Mouse (Mus musculus) CD4-positive, CD25-positive, alpha-beta regulatory T cell, adult 4 months (primary cell): ENCODE results near the gene Trpc6. TPM values are rescaled to one million over a fixed set of nuclear protein-coding genes. Genes with fewer than 3 reads are reported as not detected.

Source experiments
- ATAC-seq: one replicate; pipeline ENCODE4 v1.8.0; 2017
- polyA plus RNA-seq, 2 experiments: library from polyadenylated mRNA; unstranded; fragments of 100-300 nt; shearing (Covaris generic); gene quantifications; one replicate each; pipeline ENCODE4 v1.2.1; 2017

Gene Trpc6
- polyA plus RNA-seq = not detected

- ATAC-seq = no peak
Measured at GRCm38 (mm10) chr9:8544041-8544794, at the start of gene Trpc6. Trpc6 (plus strand) TSS chr9:8544142.

GRCm38 (mm10) chr9:8520911-8521310 lies 23.0 kb upstream of the Trpc6 start:
- ATAC-seq = no peak

DNA sequence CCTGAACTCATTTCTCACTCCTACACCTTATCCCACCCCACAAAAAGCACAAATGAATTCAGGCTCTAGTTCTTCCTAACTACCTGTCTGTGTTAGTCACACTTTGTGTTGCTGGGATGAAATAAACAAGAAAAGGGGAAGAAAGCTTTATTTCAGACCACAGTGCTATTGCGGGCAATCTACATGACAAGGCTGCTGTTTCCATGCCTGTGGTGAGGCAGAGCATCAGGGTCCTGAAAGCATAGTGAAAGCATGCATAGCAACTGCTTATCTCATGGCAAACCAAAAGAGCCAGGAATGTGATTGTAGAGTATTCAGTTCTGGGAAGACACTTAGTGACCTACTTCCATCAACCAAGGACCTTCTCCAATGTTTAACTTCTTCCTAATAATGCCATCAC lies 10.3 kb upstream of the Trpc6 start:
- ATAC-seq = no peak

- ATAC-seq = no peak
Measured at GRCm38 (mm10) chr9:8545236-8545635, 1.3 kb downstream of the Trpc6 start.

GRCm38 (mm10) chr9:8558574-8558973 lies 14.6 kb downstream of the Trpc6 start:
- no peak for ATAC-seq

DNA sequence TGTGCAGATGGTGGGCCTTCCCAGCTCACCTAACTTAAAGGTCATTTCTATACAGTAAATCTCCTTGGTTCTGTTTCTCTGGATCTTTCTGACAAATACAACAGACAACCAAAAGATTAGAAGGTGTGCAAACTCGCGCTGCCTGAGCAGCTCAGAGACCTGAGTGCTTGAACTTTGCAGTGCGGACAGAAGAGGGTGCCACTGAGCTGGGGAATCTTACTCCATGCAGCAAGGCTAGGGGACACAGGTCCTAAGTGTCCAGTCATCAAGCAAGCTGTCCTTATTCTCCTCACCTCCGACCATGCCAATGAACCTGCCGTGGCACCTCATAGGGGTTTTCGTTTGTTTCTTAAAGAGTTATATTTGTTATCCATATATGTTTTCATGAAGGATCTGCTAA lies 48.7 kb downstream of the Trpc6 start:
- ATAC-seq = no peak

DNA sequence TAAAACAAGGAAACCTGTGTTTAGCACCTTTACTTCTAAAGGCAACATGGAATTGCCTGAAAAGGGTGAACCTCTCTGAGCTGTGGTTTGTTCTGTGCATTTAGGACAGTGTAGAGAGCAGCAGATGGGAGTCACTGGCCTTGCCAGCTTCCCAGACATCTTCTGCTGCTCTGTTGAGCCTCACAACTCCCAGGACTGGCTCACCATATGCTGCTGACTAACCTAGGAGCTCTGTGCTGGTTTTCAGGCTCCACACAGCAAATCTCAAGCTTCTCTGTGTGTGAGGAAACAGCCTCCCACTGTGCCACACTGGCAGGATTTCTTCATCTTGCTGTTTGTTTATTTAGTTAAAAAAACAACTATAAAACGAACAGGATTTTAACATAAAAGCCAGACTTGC lies 53.1 kb downstream of the Trpc6 start:
- ATAC-seq = no peak

- ATAC-seq = no peak
Measured at GRCm38 (mm10) chr9:8606816-8607491, 63.0 kb downstream of the Trpc6 start.

GRCm38 (mm10) chr9:8634344-8634743 lies 90.4 kb downstream of the Trpc6 start:
- no peak for ATAC-seq

DNA sequence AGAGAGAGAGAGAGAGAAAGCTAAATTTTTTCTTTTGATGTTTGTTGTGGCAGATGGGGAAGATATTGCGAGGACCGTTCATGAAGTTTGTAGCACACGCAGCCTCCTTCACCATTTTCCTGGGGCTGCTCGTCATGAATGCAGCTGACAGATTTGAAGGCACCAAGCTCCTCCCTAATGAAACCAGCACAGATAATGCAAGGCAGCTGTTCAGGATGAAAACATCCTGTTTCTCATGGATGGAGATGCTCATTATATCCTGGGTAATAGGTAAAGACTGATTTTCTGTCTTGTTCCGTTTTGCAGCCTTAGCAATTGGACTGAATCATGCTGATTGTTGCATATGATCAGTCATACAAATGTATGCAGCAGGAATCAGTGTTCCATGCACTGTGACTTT lies 99.5 kb downstream of the Trpc6 start:
- no peak for ATAC-seq

- no peak for ATAC-seq
Measured at GRCm38 (mm10) chr9:8655347-8655746, 111.4 kb downstream of the Trpc6 start.

GRCm38 (mm10) chr9:8672944-8673343 lies 129.0 kb downstream of the Trpc6 start:
- ATAC-seq = no peak

GRCm38 (mm10) chr9:8676607-8677006 lies 132.7 kb downstream of the Trpc6 start:
- no peak for ATAC-seq

GRCm38 (mm10) chr9:8693177-8693576 lies 149.2 kb downstream of the Trpc6 start:
- ATAC-seq = no peak

- no peak for ATAC-seq
Measured at GRCm38 (mm10) chr9:8700669-8701068, 156.7 kb downstream of the Trpc6 start.

- ATAC-seq = no peak
Measured at GRCm38 (mm10) chr9:8703516-8703915, 159.6 kb downstream of the Trpc6 start.

GRCm38 (mm10) chr9:8703956-8704355 lies 160.0 kb downstream of the Trpc6 start:
- no peak for ATAC-seq

GRCm38 (mm10) chr9:8710052-8710739 lies 166.3 kb downstream of the Trpc6 start:
- ATAC-seq = no peak

GRCm38 (mm10) chr9:8719017-8719416 lies 175.1 kb downstream of the Trpc6 start:
- no peak for ATAC-seq

DNA sequence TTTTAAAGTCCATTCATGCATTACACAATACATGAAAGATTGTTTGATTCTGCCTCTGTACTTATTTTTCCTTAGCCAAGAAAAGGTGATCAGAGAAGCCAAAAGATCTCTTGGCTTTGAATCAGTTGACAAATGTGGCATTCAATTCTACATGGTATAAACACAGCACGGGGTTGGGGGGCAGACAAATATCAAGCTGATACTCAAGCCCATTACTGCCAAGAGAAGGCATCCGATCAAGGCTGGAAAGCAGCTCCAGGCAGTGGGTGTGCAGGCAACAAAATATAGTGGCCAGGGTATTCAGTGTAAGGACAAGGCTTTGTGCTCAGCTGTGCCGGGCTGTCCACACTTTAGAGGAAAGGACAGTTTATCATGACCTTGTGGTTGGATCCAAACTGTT lies 185.1 kb downstream of the Trpc6 start:
- no peak for ATAC-seq
